Mouse (Mus musculus): ENCODE measurements around the gene Vav2. TPM values are rescaled to one million over a fixed set of nuclear protein-coding genes. Genes with fewer than 3 reads are reported as not detected.

The Vav2 gene
- total RNA-seq (2021): 10 to 100 TPM; 30.9 to 34.5 TPM
- long read RNA-seq, experiment 1, partial matches to known transcripts: 4 of 15 reads
- long read RNA-seq, experiment 1, other reads (novel, unspliced or antisense): 11 of 15 reads
- long read RNA-seq, experiment 2, partial matches to known transcripts: 7 of 47 reads
- long read RNA-seq, experiment 2, other reads (novel, unspliced or antisense): 40 of 47 reads

DNA sequence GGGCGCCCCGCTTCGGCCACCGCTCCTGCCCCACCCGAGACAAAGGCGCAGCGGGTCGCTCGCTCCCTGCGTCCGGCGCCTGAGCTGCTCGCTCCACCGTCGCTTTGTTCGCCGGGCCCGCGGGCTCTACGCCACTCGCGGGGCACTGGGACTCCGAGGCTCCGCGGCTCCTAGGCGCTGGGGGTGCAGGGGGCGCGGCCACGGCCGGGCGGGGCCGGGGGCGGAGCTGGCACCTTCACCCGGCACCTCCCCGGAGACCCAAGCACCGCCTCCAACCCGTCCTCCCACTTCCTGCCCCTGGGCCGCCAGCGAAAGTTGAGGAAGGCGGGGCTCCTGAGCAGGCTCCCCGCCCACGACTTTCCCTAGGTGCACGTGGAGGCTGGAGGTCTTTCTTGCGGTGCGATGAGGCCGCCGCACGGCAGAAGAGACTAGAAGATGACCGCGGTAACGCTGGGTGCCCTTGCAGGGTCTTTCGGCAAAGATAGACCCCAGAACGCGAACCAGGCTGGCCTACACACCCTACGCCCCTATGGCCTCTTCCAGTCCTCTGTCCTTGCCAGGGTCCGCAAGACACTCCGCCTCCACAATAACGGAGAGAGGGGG lies at the start of gene Vav2:
TSS of gene Vav2 (minus strand) at position 179 of the 603 bp plus-strand sequence.
- DNase-seq (ENCODE audit: low spot score in 2 of 2): peak; percentile 88 to 89

- DNase-seq (ENCODE audit: low spot score in 2 of 2): peak; percentile 76 to 83
Measured at GRCm38 (mm10) chr2:27475495-27476302, 48.9 kb upstream of the Vav2 start.

- DNase-seq (ENCODE audit: low spot score in 2 of 2): no peak
Measured at GRCm38 (mm10) chr2:27474621-27475484, 48.0 kb upstream of the Vav2 start.

GRCm38 (mm10) chr2:27473911-27474310 lies 47.1 kb upstream of the Vav2 start:
- no peak for DNase-seq (ENCODE audit: low spot score in 2 of 2)

GRCm38 (mm10) chr2:27473061-27473765 lies 46.4 kb upstream of the Vav2 start:
- no peak for DNase-seq (ENCODE audit: low spot score in 2 of 2)

DNA sequence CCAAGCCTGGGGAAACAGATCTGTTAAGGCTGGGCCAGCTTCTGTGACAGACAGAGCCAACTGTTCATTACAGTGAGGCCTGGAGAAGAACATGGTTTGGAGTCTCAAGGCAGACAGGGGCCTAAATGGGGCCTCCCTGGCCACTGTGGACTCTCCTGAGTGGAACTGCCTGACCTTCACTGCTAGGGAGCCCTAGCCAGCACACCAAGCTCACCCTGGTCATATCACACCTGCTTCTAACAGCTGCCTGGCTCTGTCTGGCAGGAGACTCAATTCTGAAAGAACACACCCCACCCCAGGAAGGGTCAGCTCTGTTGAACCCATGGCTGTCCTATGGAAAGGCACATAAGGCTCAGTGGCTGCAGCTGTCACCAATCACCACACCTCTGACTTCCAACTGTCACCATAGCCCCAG lies 44.3 kb upstream of the Vav2 start:
- no peak for DNase-seq (ENCODE audit: low spot score in 2 of 2)

DNA sequence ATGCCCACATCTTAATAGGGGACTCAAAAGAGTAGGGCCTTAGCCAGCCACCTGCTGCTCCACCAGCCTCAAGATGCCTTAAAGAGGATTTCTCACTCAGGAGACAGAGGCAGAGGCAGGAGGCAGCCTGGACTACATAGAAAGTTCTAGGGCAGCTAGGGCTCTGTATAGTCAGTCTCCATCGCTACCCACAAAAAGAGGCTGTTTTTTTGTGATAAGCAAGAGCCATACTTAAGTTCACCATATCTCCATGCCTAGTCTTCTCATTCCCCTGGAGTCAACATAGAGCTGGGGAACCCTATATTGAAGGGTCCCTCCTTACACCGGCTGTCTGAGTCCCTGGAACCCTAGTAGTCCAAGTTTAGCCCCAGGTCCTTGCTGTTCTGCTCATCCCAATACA lies 43.7 kb upstream of the Vav2 start:
- DNase-seq (ENCODE audit: low spot score in 2 of 2): no peak

GRCm38 (mm10) chr2:27469991-27470355 lies 43.1 kb upstream of the Vav2 start:
- no peak for DNase-seq (ENCODE audit: low spot score in 2 of 2)

GRCm38 (mm10) chr2:27469292-27469990 lies 42.6 kb upstream of the Vav2 start:
- no peak for DNase-seq (ENCODE audit: low spot score in 2 of 2)

GRCm38 (mm10) chr2:27462901-27463300 lies 36.1 kb upstream of the Vav2 start:
- DNase-seq (ENCODE audit: low spot score in 2 of 2): no peak

- no peak for DNase-seq (ENCODE audit: low spot score in 2 of 2)
Measured at GRCm38 (mm10) chr2:27461881-27462660, 35.2 kb upstream of the Vav2 start.

- peak in 1 of 2 experiments; percentile 48 for DNase-seq (ENCODE audit: low spot score in 2 of 2)
Measured at GRCm38 (mm10) chr2:27460651-27461050, 33.8 kb upstream of the Vav2 start.

DNA sequence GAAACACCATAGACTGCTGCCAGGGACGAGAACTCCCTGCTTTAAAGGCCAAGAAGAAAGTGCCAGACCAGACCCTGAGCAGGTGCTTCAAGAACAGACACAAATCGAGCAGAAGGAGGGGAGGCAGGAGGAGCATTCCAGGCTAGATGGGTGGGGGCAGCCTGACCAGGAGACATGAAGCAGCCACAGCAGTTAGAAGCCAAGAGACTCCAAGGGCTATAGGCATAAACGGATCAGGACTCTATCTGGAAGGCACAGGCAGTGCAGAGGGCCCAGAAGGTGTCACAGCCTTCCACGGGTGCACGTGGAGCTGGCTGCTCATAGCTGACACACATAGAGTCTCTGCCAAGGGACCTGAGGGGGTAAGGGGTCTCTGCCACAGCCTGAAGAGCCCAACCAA lies 33.3 kb upstream of the Vav2 start:
- no peak for DNase-seq (ENCODE audit: low spot score in 2 of 2)

GRCm38 (mm10) chr2:27459735-27460134 lies 32.9 kb upstream of the Vav2 start:
- DNase-seq (ENCODE audit: low spot score in 2 of 2): no peak

GRCm38 (mm10) chr2:27450226-27450625 lies 23.4 kb upstream of the Vav2 start:
- no peak for DNase-seq (ENCODE audit: low spot score in 2 of 2)

GRCm38 (mm10) chr2:27447782-27448181 lies 20.9 kb upstream of the Vav2 start:
- no peak for DNase-seq (ENCODE audit: low spot score in 2 of 2)

DNA sequence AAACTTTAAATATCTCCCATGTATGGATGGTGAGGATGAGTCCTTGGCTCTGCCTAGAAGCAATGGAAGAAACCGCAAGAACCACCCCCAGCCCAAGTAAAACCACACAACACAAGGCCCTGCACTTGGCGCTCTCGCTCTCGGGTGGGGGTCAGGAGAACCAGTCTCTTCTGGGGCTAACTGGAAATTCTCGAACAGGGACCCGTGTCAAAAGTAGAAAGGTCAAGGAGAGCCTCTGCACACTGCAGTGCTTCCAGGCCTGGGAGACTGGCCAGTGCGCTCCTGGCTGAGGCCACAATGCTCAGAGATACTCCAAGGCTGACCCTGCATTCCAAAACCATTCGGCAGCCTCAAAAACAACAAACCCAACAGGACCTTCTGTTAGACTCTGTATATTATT lies 20.0 kb upstream of the Vav2 start:
- DNase-seq (ENCODE audit: low spot score in 2 of 2): no peak

GRCm38 (mm10) chr2:27445910-27446309 lies 19.1 kb upstream of the Vav2 start:
- DNase-seq (ENCODE audit: low spot score in 2 of 2): no peak

- no peak for DNase-seq (ENCODE audit: low spot score in 2 of 2)
Measured at GRCm38 (mm10) chr2:27443450-27443708, 16.5 kb upstream of the Vav2 start.

Measured in adrenal gland, postnatal 4 days (tissue).